Mouse (Mus musculus) megakaryocyte, embryonic 14.5 days (primary cell): Measurements from ENCODE around the gene Fut7.

ENCODE experiments used
- FLI1 ChIP-seq: IDR thresholded peaks from 2 replicates; pipeline ENCODE4 v1.6.1; 2012; ENCODE audit warnings: low read length, inconsistent platforms, mixed read lengths
- GATA1 ChIP-seq: IDR thresholded peaks from 3 replicates; pipeline ENCODE4 v1.6.1; 2012; ENCODE audit warnings: mixed read lengths, low read length, inconsistent platforms, borderline replicate concordance

GRCm38 (mm10) chr2:25465816-25466635, 43.0 kb downstream of the Fut7 start:
- no peak for TF ChIP-seq GATA1
- no peak for TF ChIP-seq FLI1
